9 mouse cellular contexts compared by ENCODE assay signal in genomic region chr8:121951656-121952009, GRCm38 (mm10). TPM values are rescaled to one million over a fixed set of nuclear protein-coding genes. Genes with fewer than 3 reads are reported as not detected.
DNase-seq lines count a peak whose midpoint lies in the region; ATAC-seq and TF ChIP-seq lines count a peak whose summit lies in the region.
"Had no signal": no experiment of that assay in that cellular context is flagged by ENCODE, and none has a peak within 500 bp of the region (broad histone marks: within the 10 kb centered on the region; RNA-seq: fewer than 3 reads in every experiment).

No protein-coding gene starts in this region.

- H3K36me3 ChIP-seq in heart, embryonic 10.5 days: peaks cover 23% of the 10 kb centered on the region
- peaks cover 17% of the 10 kb centered on the region for H3K36me3 ChIP-seq in ES-E14 (ENCODE audit: control insufficient read depth, insufficient read depth, low read length, poor library complexity, severe bottlenecking)
- peaks cover 8% of the 10 kb centered on the region for H3K36me3 ChIP-seq in forebrain, postnatal 0 days (ENCODE audit: insufficient read depth)
- peaks cover 10% of the 10 kb centered on the region for H3K36me3 ChIP-seq in liver, postnatal 0 days (replicated peaks; ENCODE audit: insufficient read depth, low read length)

- H3K4me1 ChIP-seq in heart, embryonic 10.5 days: peaks cover 75% of the 10 kb centered on the region
- H3K4me1 ChIP-seq in ES-E14 (ENCODE audit: control insufficient read depth in 2 of 2, insufficient read depth in 2 of 2, low read length in 2 of 2, poor library complexity in 1 of 2): peaks cover 0 to 37% of the 10 kb centered on the region in 2 experiments; a peak in 2 of 4 replicates
- H3K4me1 ChIP-seq in forebrain, postnatal 0 days (ENCODE audit: insufficient read depth): peaks cover 17% of the 10 kb centered on the region
- H3K4me1 ChIP-seq in liver, postnatal 0 days (ENCODE audit: insufficient read depth): peaks cover 53% of the 10 kb centered on the region

- peak overlapping the region; percentile 63 for H3K9ac ChIP-seq in ES-E14 (ENCODE audit: insufficient read depth, low read depth, low read length, poor library complexity, severe bottlenecking)
- H3K9ac ChIP-seq in forebrain, postnatal 0 days: peak overlapping the region; percentile 91
- H3K9ac ChIP-seq in liver, postnatal 0 days (replicated peaks): peak overlapping the region; percentile 93

- peak overlapping the region; percentile 93 for H3K4me3 ChIP-seq in heart, embryonic 10.5 days
- peak overlapping the region; percentile 94 to 96 for H3K4me3 ChIP-seq in ES-E14 (ENCODE audit: insufficient read depth in 1 of 2, low read depth in 1 of 2, low read length in 2 of 2, poor library complexity in 1 of 2, severe bottlenecking in 1 of 2)
- peak overlapping the region; percentile 68 for H3K4me3 ChIP-seq in forebrain, postnatal 0 days (ENCODE audit: low read depth, low read length)
- peak overlapping the region; percentile 76 for H3K4me3 ChIP-seq in liver, postnatal 0 days (ENCODE audit: low read depth, low read length)

- peak overlapping the region; percentile 93 for H3K4me2 ChIP-seq in forebrain, postnatal 0 days (ENCODE audit: low read depth)
- peak overlapping the region; percentile 82 for H3K4me2 ChIP-seq in liver, postnatal 0 days (ENCODE audit: low read depth, low read length)

- no peaks in the 10 kb centered on the region for H3K9me3 ChIP-seq in heart, embryonic 10.5 days
- H3K9me3 ChIP-seq in ES-E14 (ENCODE audit: control insufficient read depth, insufficient read depth, low read depth, low read length): no peaks in the 10 kb centered on the region
- no peaks in the 10 kb centered on the region for H3K9me3 ChIP-seq in forebrain, postnatal 0 days (ENCODE audit: low read length)
- H3K9me3 ChIP-seq in liver, postnatal 0 days (ENCODE audit: low read length): no peaks in the 10 kb centered on the region

- in situ Hi-C loops in ES-E14 (cut with MboI; ENCODE audit: low sequenced_read_pairs in 2 of 2, unreplicated experiment in 2 of 2): no loop called here

- no peak for TF ChIP-seq CTCF in forebrain, postnatal 0 days (IDR thresholded peaks at IDR 0.05; ENCODE audit: low read depth)
- TF ChIP-seq CTCF in liver, postnatal 0 days (IDR thresholded peaks at IDR 0.05; ENCODE audit: low read depth): no peak

- WGBS in heart, embryonic 10.5 days: 26% methylated on average over 7 of the region's 7 CpGs
- 30% methylated on average over 7 of the region's 7 CpGs for WGBS in forebrain, postnatal 0 days
- 9% methylated on average over 7 of the region's 7 CpGs for WGBS in liver, postnatal 0 days (ENCODE audit: insufficient replicate concordance)

- H3K27me3 ChIP-seq in heart, embryonic 10.5 days (ENCODE audit: insufficient read depth, poor library complexity, severe bottlenecking): no peaks in the 10 kb centered on the region
- no peaks in the 10 kb centered on the region for H3K27me3 ChIP-seq in forebrain, postnatal 0 days (ENCODE audit: insufficient read depth, low read length)
- no peaks in the 10 kb centered on the region for H3K27me3 ChIP-seq in liver, postnatal 0 days (ENCODE audit: insufficient read depth, low read length)

- peak overlapping the region; percentile 97 for H3K27ac ChIP-seq in heart, embryonic 10.5 days
- no peak overlapping the region for H3K27ac ChIP-seq in ES-E14 (ENCODE audit: insufficient read depth, low read depth, low read length, poor library complexity, severe bottlenecking)
- peak overlapping the region; percentile 97 for H3K27ac ChIP-seq in forebrain, postnatal 0 days (ENCODE audit: low read depth, low read length)
- peak overlapping the region; percentile 98 for H3K27ac ChIP-seq in liver, postnatal 0 days (ENCODE audit: low read depth)

- ATAC-seq in forebrain, postnatal 0 days: no peak
- no peak for ATAC-seq in liver, postnatal 0 days
- no peak for ATAC-seq in CD4-positive, CD25-positive, alpha-beta regulatory T cell, adult 4 months

- no peak for TF ChIP-seq EP300 in liver, postnatal 0 days (IDR thresholded peaks at IDR 0.05; ENCODE audit: low read depth)

- no peak for DNase-seq in heart, embryonic 10.5 days (ENCODE audit: low spot score)
- DNase-seq in heart, adult 9 months (ENCODE audit: low spot score in 2 of 2): no peak
- no peak for DNase-seq in ES-E14 (ENCODE audit: low read depth, low spot score)
- no peak for DNase-seq in forebrain, postnatal 0 days
- no peak for DNase-seq in liver, postnatal 0 days
- DNase-seq in frontal cortex, postnatal 25 days (ENCODE audit: low spot score in 2 of 2): no peak
- DNase-seq in spleen, adult 18-20 months: no peak

TF ChIP-seq in ES-E14, 5 proteins besides CTCF, POLR2A, EP300 and RAD21:
- TF ChIP-seq ZC3H11A (IDR thresholded peaks at IDR 0.05; ENCODE audit: borderline replicate concordance, low read depth, low read length) (no peak), HCFC1 (IDR thresholded peaks at IDR 0.05; ENCODE audit: borderline replicate concordance, insufficient read depth, low read length) (no peak), CHD2 (IDR thresholded peaks at IDR 0.05; ENCODE audit: low read depth, low read length) (no peak), MAFK (IDR thresholded peaks at IDR 0.05; ENCODE audit: insufficient read depth, low read depth, low read length) (no peak), ZNF384 (IDR thresholded peaks at IDR 0.05; ENCODE audit: low read depth, low read length) (no peak)

RNA-seq across cellular contexts. Expression of gene Banp, which starts 2.1 kb away (rescaled TPM):
- polyA plus RNA-seq in heart, embryonic 10.5 days (2016; fragmentation: Nextera tagmentation; extraction: Ambion mirVana): 35.8 and 58.5 TPM in 2 replicates
- total RNA-seq in ES-E14 (2012; rRNA removed): 53.8 and 67.8 TPM in 2 replicates
- 37.9 and 44.1 TPM in 2 replicates for total RNA-seq in forebrain, postnatal 0 days (2014; rRNA removed)
- polyA plus RNA-seq in forebrain, postnatal 0 days (2015; fragmentation: Nextera tagmentation; extraction: Ambion mirVana): 29.3 and 30.0 TPM in 2 replicates
- 7.6 and 7.9 TPM in 2 replicates for polyA plus RNA-seq in liver, postnatal 0 days (2015; fragmentation: Nextera tagmentation; extraction: Ambion mirVana)
- polyA plus RNA-seq in CD4-positive, CD25-positive, alpha-beta regulatory T cell, adult 4 months (2017; shearing (Covaris generic)): 10 to 100 TPM; 34.5 to 47.5 TPM

RNA-seq across cellular contexts. Expression of gene Car5a, which starts 6.9 kb away (rescaled TPM):
- polyA plus RNA-seq in heart, embryonic 10.5 days (2016; fragmentation: Nextera tagmentation; extraction: Ambion mirVana): not detected in 2 replicates
- total RNA-seq in ES-E14 (2012; rRNA removed): 0.18 and 0.37 TPM in 2 replicates
- 0.23 TPM in 1 of 2 replicates, not detected in the other for total RNA-seq in forebrain, postnatal 0 days (2014; rRNA removed)
- polyA plus RNA-seq in forebrain, postnatal 0 days (2015; fragmentation: Nextera tagmentation; extraction: Ambion mirVana): 0.48 and 0.52 TPM in 2 replicates
- polyA plus RNA-seq in liver, postnatal 0 days (2015; fragmentation: Nextera tagmentation; extraction: Ambion mirVana): 5.9 and 9.6 TPM in 2 replicates
- not detected for polyA plus RNA-seq in CD4-positive, CD25-positive, alpha-beta regulatory T cell, adult 4 months (2017; shearing (Covaris generic))
- total RNA-seq: neutrophil, adult 5-6 weeks had no signal

RNA-seq across cellular contexts. Expression of gene Slc7a5, which starts 44.1 kb away (rescaled TPM):
- 18.7 and 20.9 TPM in 2 replicates for polyA plus RNA-seq in heart, embryonic 10.5 days (2016; fragmentation: Nextera tagmentation; extraction: Ambion mirVana)
- 173 and 307 TPM in 2 replicates for total RNA-seq in ES-E14 (2012; rRNA removed)
- total RNA-seq in forebrain, postnatal 0 days (2014; rRNA removed): 58.1 and 99.4 TPM in 2 replicates
- polyA plus RNA-seq in forebrain, postnatal 0 days (2015; fragmentation: Nextera tagmentation; extraction: Ambion mirVana): 64.7 and 67.9 TPM in 2 replicates
- 10.5 and 10.8 TPM in 2 replicates for polyA plus RNA-seq in liver, postnatal 0 days (2015; fragmentation: Nextera tagmentation; extraction: Ambion mirVana)
- polyA plus RNA-seq in CD4-positive, CD25-positive, alpha-beta regulatory T cell, adult 4 months (2017; shearing (Covaris generic)): 1 to 10 TPM; 1.8 to 3.3 TPM
